Mouse (Mus musculus): Measurements from ENCODE around the gene Cul1.
"Not testable (repeated sequence)": the region's sequence is repeated elsewhere in the genome, so short reads cannot be mapped to it uniquely, and the experiment has no call there.

DNA sequence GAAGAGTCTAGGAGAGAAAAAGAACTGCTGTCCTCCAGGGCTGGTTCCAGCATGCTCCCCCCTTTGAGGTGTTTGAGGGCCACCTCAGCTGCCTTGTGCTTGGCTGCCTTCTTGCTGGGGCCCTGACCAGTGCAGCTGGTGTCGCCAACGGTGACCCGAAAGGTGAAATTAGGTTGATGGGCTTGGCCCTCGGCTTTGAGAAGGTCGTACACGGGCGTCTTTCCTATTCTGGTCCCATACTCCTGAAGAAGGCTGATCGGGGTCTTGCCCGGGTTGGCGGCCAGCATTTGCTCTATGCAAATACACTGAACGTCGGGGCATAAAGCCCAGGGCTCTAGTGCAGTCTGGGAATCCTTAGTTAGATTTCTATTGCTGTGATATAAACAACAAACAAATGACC is 20.4 kb upstream of the Cul1 start:
- TF ChIP-seq CTCF (IDR thresholded peaks at IDR 0.05; ENCODE audit: control insufficient read depth, insufficient read depth, insufficient replicate concordance, low read depth, low read length); POLR2A (IDR thresholded peaks at IDR 0.05; ENCODE audit: control insufficient read depth, low read depth, low read length): not testable (repeated sequence)

Measured in testis, adult 2 months (tissue).